Mouse (Mus musculus): ENCODE results near the gene Pgls. TPM values are rescaled to one million over a fixed set of nuclear protein-coding genes. Genes with fewer than 3 reads are reported as not detected.

The Pgls gene
- 10 to 100 TPM; 64.7 to 69.7 TPM for total RNA-seq (2021)

GRCm38 (mm10) chr8:71591471-71592373 lies at the start of gene Pgls:
Gene Pgls (plus strand): TSS chr8:71592176.
- DNase-seq: peak; percentile 94 to 96
- intact Hi-C loops (cut with DNase I): loop anchor here (1.0 to 2.0 kb wide), 2 partner anchors 29 to 39 kb away; no protein-coding TSS in a partner anchor

- intact Hi-C loops (cut with DNase I): no loop called here
- DNase-seq: peak; percentile 92 to 94
These were observed 49.2 kb upstream of the Pgls start, which contains the start of gene Mvb12a for GRCm38 (mm10) chr8:71542632-71543343. Gene Mvb12a (plus strand): TSS chr8:71542922.

GRCm38 (mm10) chr8:71543755-71544154 lies 48.2 kb upstream of the Pgls start:
- DNase-seq: no peak
- intact Hi-C loops (cut with DNase I): no loop called here

GRCm38 (mm10) chr8:71545053-71545452 lies 46.9 kb upstream of the Pgls start:
- intact Hi-C loops (cut with DNase I): no loop called here
- no peak for DNase-seq

GRCm38 (mm10) chr8:71547590-71547989 lies 44.4 kb upstream of the Pgls start:
- intact Hi-C loops (cut with DNase I): no loop called here
- DNase-seq: no peak

GRCm38 (mm10) chr8:71550754-71551153 lies 41.2 kb upstream of the Pgls start:
- intact Hi-C loops (cut with DNase I): no loop called here
- no peak for DNase-seq

- no peak for DNase-seq
- intact Hi-C loops (cut with DNase I): no loop called here
These were observed 39.2 kb upstream of the Pgls start for GRCm38 (mm10) chr8:71552770-71553169.

GRCm38 (mm10) chr8:71554001-71554400 lies 38.0 kb upstream of the Pgls start:
- intact Hi-C loops (cut with DNase I): no loop called here
- DNase-seq: no peak

GRCm38 (mm10) chr8:71554644-71555043 lies 37.3 kb upstream of the Pgls start:
- no peak for DNase-seq

GRCm38 (mm10) chr8:71558071-71558957 lies 33.7 kb upstream of the Pgls start, which contains the start of gene Tmem221:
Gene Tmem221 (minus strand): TSS chr8:71558871.
- DNase-seq: no peak
- intact Hi-C loops (cut with DNase I): no loop called here

More at GRCm38 (mm10) chr8:71554644-71555043, 37.3 kb upstream of the Pgls start:
- intact Hi-C loops (cut with DNase I): no loop called here

GRCm38 (mm10) chr8:71558958-71559690 lies 32.9 kb upstream of the Pgls start:
- peak; percentile 43 to 63 for DNase-seq
- intact Hi-C loops (cut with DNase I): no loop called here

GRCm38 (mm10) chr8:71560071-71560470 lies 31.9 kb upstream of the Pgls start:
- intact Hi-C loops (cut with DNase I): loop anchor here (5.0 kb wide), 1 partner anchor 172 kb away; no protein-coding TSS in a partner anchor
- no peak for DNase-seq

- DNase-seq: no peak
- intact Hi-C loops (cut with DNase I): loop anchor here (1.0 to 5.0 kb wide), 3 partner anchors 73 to 172 kb away; no protein-coding TSS in a partner anchor
These were observed 31.2 kb upstream of the Pgls start for GRCm38 (mm10) chr8:71560765-71561164.

GRCm38 (mm10) chr8:71561401-71561800 lies 30.6 kb upstream of the Pgls start:
- intact Hi-C loops (cut with DNase I): loop anchor here (1.0 to 5.0 kb wide), 3 partner anchors 72 to 171 kb away; no protein-coding TSS in a partner anchor
- peak; percentile 68 to 73 for DNase-seq

GRCm38 (mm10) chr8:71562751-71563150 lies 29.2 kb upstream of the Pgls start:
- intact Hi-C loops (cut with DNase I): loop anchor here (1.0 to 5.0 kb wide), 3 partner anchors 29 to 170 kb away; no protein-coding TSS in a partner anchor
- DNase-seq: peak; percentile 88 to 93

GRCm38 (mm10) chr8:71563992-71564391 lies 28.0 kb upstream of the Pgls start:
- intact Hi-C loops (cut with DNase I): loop anchor here (5.0 kb wide), 1 partner anchor 168 kb away; no protein-coding TSS in a partner anchor
- no peak for DNase-seq

- intact Hi-C loops (cut with DNase I): no loop called here
- DNase-seq: no peak
These were observed 25.5 kb upstream of the Pgls start, which contains the start of gene Nxnl1 for GRCm38 (mm10) chr8:71566501-71566900. Gene Nxnl1 (minus strand): TSS chr8:71566601.

GRCm38 (mm10) chr8:71567587-71567986 lies 24.4 kb upstream of the Pgls start:
- peak in 1 of 2 experiments; percentile 34 for DNase-seq
- intact Hi-C loops (cut with DNase I): no loop called here

GRCm38 (mm10) chr8:71568387-71568937 lies 23.5 kb upstream of the Pgls start, which contains the start of gene Slc27a1:
Gene Slc27a1 (plus strand): TSS chr8:71568882.
- DNase-seq: peak; percentile 82 to 86
- intact Hi-C loops (cut with DNase I): no loop called here
